Mouse (Mus musculus): ENCODE results near the gene Kazald1.

The Kazald1 gene

GRCm38 (mm10) chr19:45077742-45078645 is 3.0 kb downstream of the Kazald1 start:
- no peak for DNase-seq

- DNase-seq, result peak; percentile 20
Observed at GRCm38 (mm10) chr19:45078971-45079764, 4.1 kb downstream of the Kazald1 start.

- DNase-seq, result peak; percentile 74
Observed at GRCm38 (mm10) chr19:45079769-45080515, 4.9 kb downstream of the Kazald1 start.

- peak; percentile 33 for DNase-seq
Observed at GRCm38 (mm10) chr19:45080711-45081110, 5.7 kb downstream of the Kazald1 start.

- peak; percentile 87 for DNase-seq
Observed at GRCm38 (mm10) chr19:45081279-45081678, 6.2 kb downstream of the Kazald1 start.

- peak; percentile 83 for DNase-seq
Observed at GRCm38 (mm10) chr19:45081841-45082550, 7.0 kb downstream of the Kazald1 start.

GRCm38 (mm10) chr19:45097868-45098267 is 22.8 kb downstream of the Kazald1 start:
- peak; percentile 80 for DNase-seq

GRCm38 (mm10) chr19:45100486-45101270 is 25.6 kb downstream of the Kazald1 start:
- peak; percentile 19 for DNase-seq

- DNase-seq, result no peak
Observed at GRCm38 (mm10) chr19:45105591-45105990, 30.6 kb downstream of the Kazald1 start.

- no peak for DNase-seq
Observed at GRCm38 (mm10) chr19:45106689-45107088, 31.6 kb downstream of the Kazald1 start.

GRCm38 (mm10) chr19:45110681-45111080 is 35.6 kb downstream of the Kazald1 start:
- no peak for DNase-seq

GRCm38 (mm10) chr19:45112444-45112843 is 37.4 kb downstream of the Kazald1 start:
- peak; percentile 47 for DNase-seq

- no peak for DNase-seq
Observed at GRCm38 (mm10) chr19:45113791-45114460, 38.9 kb downstream of the Kazald1 start.

GRCm38 (mm10) chr19:45114772-45115171 is 39.7 kb downstream of the Kazald1 start:
- no peak for DNase-seq

GRCm38 (mm10) chr19:45116798-45117197 is 41.8 kb downstream of the Kazald1 start:
- DNase-seq, result peak; percentile 42

Data from thymus, postnatal 4 days (tissue).